Mouse (Mus musculus) left cerebral cortex, postnatal 36 days (tissue): ENCODE measurements around the gene Tpst1. TPM values are rescaled to one million over a fixed set of nuclear protein-coding genes. Genes with fewer than 3 reads are reported as not detected.
A peak's percentile ranks its signal among the peaks of the same experiment; 100 is the strongest.
"Not testable (repeated sequence)": the region's sequence is repeated elsewhere in the genome, so short reads cannot be mapped to it uniquely, and the experiment has no call there.

Experiments used
- DNase-seq, 2 experiments: peaks; one replicate each; pipeline ENCODE4 v3.0.0; 2021 to 2022; ENCODE audit warnings: low spot score in 2 of 2, mixed read lengths in 1 of 2
- intact Hi-C: fragments of 180-260 bp; cut with DNase I; formaldehyde crosslinking; loops from one replicate; pipeline ENCODE4 v1.15.1; 2025
- total RNA-seq, 2 experiments: library from RNA; stranded (reverse); gene quantifications; 2 replicates each; pipeline ENCODE4 v1.2.3; 2021

Gene Tpst1
- total RNA-seq, result 10 to 100 TPM; 33.2 to 35.3 TPM

GRCm38 (mm10) chr5:130073026-130073425 is at the start of gene Tpst1:
Gene Tpst1 (plus strand): TSS chr5:130073326.
- DNase-seq, result no peak
- intact Hi-C loops, result no loop called here

GRCm38 (mm10) chr5:130023767-130024539 is 49.2 kb upstream of the Tpst1 start:
- intact Hi-C loops, result loop anchor here (1.0 kb wide), 1 partner anchor 115 kb away; no protein-coding TSS in a partner anchor
- DNase-seq, result peak; percentile 65

- DNase-seq, result no peak
- intact Hi-C loops, result no loop called here
These were observed 46.0 kb upstream of the Tpst1 start for GRCm38 (mm10) chr5:130027134-130027533.

GRCm38 (mm10) chr5:130027696-130028095 is 45.4 kb upstream of the Tpst1 start:
- intact Hi-C loops, result no loop called here
- no peak for DNase-seq

- intact Hi-C loops, result no loop called here
- peak; percentile 91 to 94 for DNase-seq
These were observed 43.8 kb upstream of the Tpst1 start, which contains the start of the genes Asl and Crcp for GRCm38 (mm10) chr5:130029142-130029897. Gene Asl (minus strand): TSS chr5:130029247. Gene Crcp (plus strand): TSS chr5:130029290.

- intact Hi-C loops, result no loop called here
- DNase-seq, result no peak
These were observed 41.4 kb upstream of the Tpst1 start for GRCm38 (mm10) chr5:130031410-130032390.

- intact Hi-C loops, result no loop called here
- no peak for DNase-seq
These were observed 39.3 kb upstream of the Tpst1 start for GRCm38 (mm10) chr5:130033869-130034268.

GRCm38 (mm10) chr5:130036300-130036699 is 36.8 kb upstream of the Tpst1 start:
- intact Hi-C loops, DNase-seq: not testable (repeated sequence)

GRCm38 (mm10) chr5:130037752-130038455 is 35.2 kb upstream of the Tpst1 start:
- peak; percentile 31 to 43 for DNase-seq
- intact Hi-C loops, result no loop called here

- DNase-seq, result no peak
- intact Hi-C loops, result no loop called here
These were observed 32.3 kb upstream of the Tpst1 start for GRCm38 (mm10) chr5:130040797-130041196.

GRCm38 (mm10) chr5:130041262-130041661 is 31.9 kb upstream of the Tpst1 start:
- no peak for DNase-seq
- intact Hi-C loops, result no loop called here

- intact Hi-C loops, result loop anchor here (2.0 kb wide), 1 partner anchor 95 kb away; no protein-coding TSS in a partner anchor
- no peak for DNase-seq
These were observed 29.4 kb upstream of the Tpst1 start for GRCm38 (mm10) chr5:130043741-130044140.

GRCm38 (mm10) chr5:130044201-130044695 is 28.9 kb upstream of the Tpst1 start:
- DNase-seq, result no peak
- intact Hi-C loops, result loop anchor here (2.0 kb wide), 1 partner anchor 95 kb away; no protein-coding TSS in a partner anchor

GRCm38 (mm10) chr5:130046100-130046499 is 27.0 kb upstream of the Tpst1 start:
- DNase-seq, result no peak
- intact Hi-C loops, result no loop called here

GRCm38 (mm10) chr5:130046589-130046988 is 26.5 kb upstream of the Tpst1 start:
- intact Hi-C loops, result no loop called here
- no peak for DNase-seq

- intact Hi-C loops, result no loop called here
- no peak for DNase-seq
These were observed 26.1 kb upstream of the Tpst1 start for GRCm38 (mm10) chr5:130047013-130047412.

GRCm38 (mm10) chr5:130048786-130049520 is 24.2 kb upstream of the Tpst1 start:
- intact Hi-C loops, result no loop called here
- DNase-seq, result no peak

- intact Hi-C loops, result no loop called here
- DNase-seq, result no peak
These were observed 22.7 kb upstream of the Tpst1 start for GRCm38 (mm10) chr5:130050416-130050815.
